Mouse (Mus musculus) small intestine, adult 2 months (tissue): ENCODE data around the gene Fam240a.

Source experiments
- CTCF ChIP-seq: fragments of 200-500 bp; IDR thresholded peaks from 2 replicates; pipeline ENCODE4 v1.5.1; 2012; ENCODE audit warnings: low read depth, mild to moderate bottlenecking, control low read depth, inconsistent platforms, low read length, moderate library complexity, mixed read lengths; ENCODE audit not compliant: insufficient replicate concordance, insufficient read length; ENCODE audit errors: extremely low read depth
- POLR2A ChIP-seq: fragments of 200-500 bp; IDR thresholded peaks from 2 replicates; pipeline ENCODE4 v1.6.1; 2012; ENCODE audit warnings: low read depth, mild to moderate bottlenecking, control low read depth, inconsistent platforms, low read length, moderate library complexity

DNA sequence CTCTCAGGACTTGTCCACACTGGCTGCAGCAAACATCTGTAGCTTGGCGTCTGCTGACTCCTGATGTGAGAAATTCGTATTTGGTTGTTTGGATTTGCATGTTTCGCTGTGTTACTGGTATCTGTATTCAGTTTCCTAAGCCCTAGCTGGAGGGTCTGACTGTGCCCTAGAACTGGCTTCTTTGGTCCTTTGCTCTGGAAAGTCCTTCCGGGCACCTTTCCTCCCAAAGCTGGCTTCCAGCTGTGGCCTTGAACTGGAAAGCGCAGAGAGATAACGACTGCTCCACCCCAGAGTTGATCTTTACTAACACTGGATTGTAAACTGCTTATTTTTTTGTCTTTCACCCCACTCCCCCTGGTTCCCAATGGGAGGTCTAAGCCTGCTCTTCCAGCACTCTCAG, 31.2 kb upstream of the Fam240a start:
- TF ChIP-seq POLR2A (no peak), CTCF (no peak)
